Mouse (Mus musculus) heart, embryonic 10.5 days (tissue): ENCODE measurements at regions not wholly inside any gene's neighbourhood (a gene's known extent, or its start where the extent isn't known, plus 50 kb on each side); places are given as distances from the start of the nearest gene placed in this dataset.

ENCODE experiments used
- DNase-seq: peaks from one replicate; pipeline ENCODE4 v3.0.0-alpha.2; 2017; ENCODE audit warnings: low spot score
- H3K27ac ChIP-seq: fragments of 300-500 bp; sonication (generic); 2 replicates; pipeline ENCODE4 v1.5.1; 2016; ENCODE audit warnings: mild to moderate bottlenecking
- H3K27me3 ChIP-seq: fragments of 300-500 bp; sonication (generic); 2 replicates; pipeline ENCODE4 v1.6.1; 2016; ENCODE audit warnings: mild to moderate bottlenecking; ENCODE audit not compliant: poor library complexity, insufficient read depth, severe bottlenecking
- H3K36me3 ChIP-seq: fragments of 300-500 bp; sonication (generic); 2 replicates; pipeline ENCODE4 v1.6.1; 2016; ENCODE audit warnings: mild to moderate bottlenecking, moderate library complexity
- H3K4me1 ChIP-seq: fragments of 300-500 bp; sonication (generic); 2 replicates; pipeline ENCODE4 v1.6.1; 2016; ENCODE audit warnings: mild to moderate bottlenecking
- H3K4me3 ChIP-seq: fragments of 300-500 bp; sonication (generic); 2 replicates; pipeline ENCODE4 v1.5.1; 2016; ENCODE audit warnings: mild to moderate bottlenecking, moderate library complexity
- H3K9me3 ChIP-seq: fragments of 300-500 bp; sonication (generic); 2 replicates; pipeline ENCODE4 v1.6.1; 2016; ENCODE audit warnings: mild to moderate bottlenecking, moderate library complexity
- WGBS: fragments of 180-500 bp; shearing (Covaris S2); methylation state at CpG from one replicate; pipeline ENCODE4 v1.1.7; 2016; 5-methylcytosine and 5-hydroxymethylcytosine counted together

GRCm38 (mm10) chr1:55960291-55960690 lies 554.6 kb downstream of the Plcl1 start:
- 23% methylated on average over 6 of the region's 6 CpGs for WGBS
- H3K36me3 ChIP-seq: no peaks in the 10 kb centered on the region
- no peak overlapping the region for H3K27ac ChIP-seq
- no peak for DNase-seq
- no peak overlapping the region for H3K4me3 ChIP-seq
- no peaks in the 10 kb centered on the region for H3K9me3 ChIP-seq
- no peaks in the 10 kb centered on the region for H3K27me3 ChIP-seq
- H3K4me1 ChIP-seq: no peaks in the 10 kb centered on the region

- no peak for DNase-seq
- Histone ChIP-seq H3K27ac (no peak overlapping the region), H3K4me3 (no peak overlapping the region), H3K4me1 (no peaks in the 10 kb centered on the region), H3K36me3 (no peaks in the 10 kb centered on the region), H3K27me3 (no peaks in the 10 kb centered on the region), H3K9me3 (no peaks in the 10 kb centered on the region)
- WGBS: 77% methylated on average over 5 of the region's 5 CpGs
Measured at GRCm38 (mm10) chr1:55963867-55964266, 558.1 kb downstream of the Plcl1 start.

- DNase-seq: no peak
Measured at GRCm38 (mm10) chr1:55966273-55966672, 560.6 kb downstream of the Plcl1 start.

GRCm38 (mm10) chr1:55967869-55968268 lies 562.1 kb downstream of the Plcl1 start:
- Histone ChIP-seq H3K9me3 (no peaks in the 10 kb centered on the region), H3K27ac (no peak overlapping the region), H3K4me1 (no peaks in the 10 kb centered on the region), H3K4me3 (no peak overlapping the region), H3K27me3 (no peaks in the 10 kb centered on the region), H3K36me3 (no peaks in the 10 kb centered on the region)
- no peak for DNase-seq
- 88% methylated on average over 7 of the region's 7 CpGs for WGBS

More at GRCm38 (mm10) chr1:55966273-55966672, 560.6 kb downstream of the Plcl1 start:
- H3K9me3 ChIP-seq: no peaks in the 10 kb centered on the region
- no peak overlapping the region for H3K27ac ChIP-seq
- 75% methylated on average over 2 of the region's 2 CpGs for WGBS
- H3K27me3 ChIP-seq: no peaks in the 10 kb centered on the region
- H3K4me3 ChIP-seq: no peak overlapping the region
- H3K4me1 ChIP-seq: no peaks in the 10 kb centered on the region
- no peaks in the 10 kb centered on the region for H3K36me3 ChIP-seq

- H3K9me3 ChIP-seq: no peaks in the 10 kb centered on the region
- 86% methylated on average over 3 of the region's 3 CpGs for WGBS
- H3K4me3 ChIP-seq: no peak overlapping the region
- no peak overlapping the region for H3K27ac ChIP-seq
- H3K27me3 ChIP-seq: no peaks in the 10 kb centered on the region
- H3K36me3 ChIP-seq: no peaks in the 10 kb centered on the region
- no peak for DNase-seq
- no peaks in the 10 kb centered on the region for H3K4me1 ChIP-seq
Measured at GRCm38 (mm10) chr1:55977796-55978195, 572.1 kb downstream of the Plcl1 start.

GRCm38 (mm10) chr1:55983522-55984066 lies 577.9 kb downstream of the Plcl1 start:
- Histone ChIP-seq H3K9me3 (no peaks in the 10 kb centered on the region), H3K4me3 (no peak overlapping the region), H3K36me3 (no peaks in the 10 kb centered on the region), H3K27me3 (no peaks in the 10 kb centered on the region), H3K4me1 (no peaks in the 10 kb centered on the region), H3K27ac (no peak overlapping the region)
- DNase-seq: no peak
- 59% methylated on average over 5 of the region's 5 CpGs for WGBS

GRCm38 (mm10) chr1:55997074-55997473 lies 591.4 kb downstream of the Plcl1 start:
- WGBS: 82% methylated on average over 6 of the region's 6 CpGs
- Histone ChIP-seq H3K27ac (no peak overlapping the region), H3K4me1 (no peaks in the 10 kb centered on the region), H3K27me3 (no peaks in the 10 kb centered on the region), H3K4me3 (no peak overlapping the region), H3K9me3 (no peaks in the 10 kb centered on the region), H3K36me3 (no peaks in the 10 kb centered on the region)
- no peak for DNase-seq
